Mouse (Mus musculus) skeletal muscle tissue, adult 2 months (tissue): ENCODE results near the gene Mcemp1.

Experiments
- DNase-seq: peaks from one replicate; pipeline ENCODE4 v3.0.0-alpha.2; 2012; ENCODE audit warnings: low read depth, low spot score

The Mcemp1 gene

GRCm38 (mm10) chr8:3671980-3672491 is 6.5 kb downstream of the Mcemp1 start, which contains the start of gene Fcor:
Gene Fcor (minus strand): TSS chr8:3672362.
- peak; percentile 45 for DNase-seq

GRCm38 (mm10) chr8:3674671-3675070 is 9.1 kb downstream of the Mcemp1 start:
- no peak for DNase-seq

GRCm38 (mm10) chr8:3676131-3676992 is 10.8 kb downstream of the Mcemp1 start, which contains the start of gene Trappc5:
Gene Trappc5 (plus strand): TSS chr8:3676299.
- peak; percentile 91 for DNase-seq

- no peak for DNase-seq
Measured at GRCm38 (mm10) chr8:3676993-3677579, 11.5 kb downstream of the Mcemp1 start.

- DNase-seq: no peak
Measured at GRCm38 (mm10) chr8:3678831-3679230, 13.3 kb downstream of the Mcemp1 start.

GRCm38 (mm10) chr8:3679236-3679635 is 13.7 kb downstream of the Mcemp1 start:
- no peak for DNase-seq

GRCm38 (mm10) chr8:3679656-3680055 is 14.1 kb downstream of the Mcemp1 start:
- DNase-seq: no peak

- DNase-seq: no peak
Measured at GRCm38 (mm10) chr8:3682435-3682834, 16.9 kb downstream of the Mcemp1 start.

GRCm38 (mm10) chr8:3683408-3684176 is 18.0 kb downstream of the Mcemp1 start:
- no peak for DNase-seq

GRCm38 (mm10) chr8:3684530-3684929 is 19.0 kb downstream of the Mcemp1 start:
- no peak for DNase-seq

- no peak for DNase-seq
Measured at GRCm38 (mm10) chr8:3685422-3685821, 19.9 kb downstream of the Mcemp1 start.

GRCm38 (mm10) chr8:3687537-3687936 is 22.0 kb downstream of the Mcemp1 start:
- DNase-seq: no peak

GRCm38 (mm10) chr8:3690774-3691173 is 25.2 kb downstream of the Mcemp1 start:
- DNase-seq: no peak

- DNase-seq: no peak
Measured at GRCm38 (mm10) chr8:3694121-3694520, 28.6 kb downstream of the Mcemp1 start, which contains the start of gene Fcer2a. Gene Fcer2a (minus strand): TSS chr8:3694175.

GRCm38 (mm10) chr8:3701491-3701890 is 35.9 kb downstream of the Mcemp1 start:
- DNase-seq: no peak

- no peak for DNase-seq
Measured at GRCm38 (mm10) chr8:3705711-3706110, 40.2 kb downstream of the Mcemp1 start.

GRCm38 (mm10) chr8:3707611-3708010 is 42.1 kb downstream of the Mcemp1 start:
- DNase-seq: no peak

GRCm38 (mm10) chr8:3710312-3710711 is 44.8 kb downstream of the Mcemp1 start:
- no peak for DNase-seq

GRCm38 (mm10) chr8:3711646-3712045 is 46.1 kb downstream of the Mcemp1 start:
- DNase-seq: peak; percentile 27

- no peak for DNase-seq
Measured at GRCm38 (mm10) chr8:3717321-3717954, 51.9 kb downstream of the Mcemp1 start.

GRCm38 (mm10) chr8:3718559-3718958 is 53.0 kb downstream of the Mcemp1 start:
- peak; percentile 17 for DNase-seq
